In the genomic region with DNA sequence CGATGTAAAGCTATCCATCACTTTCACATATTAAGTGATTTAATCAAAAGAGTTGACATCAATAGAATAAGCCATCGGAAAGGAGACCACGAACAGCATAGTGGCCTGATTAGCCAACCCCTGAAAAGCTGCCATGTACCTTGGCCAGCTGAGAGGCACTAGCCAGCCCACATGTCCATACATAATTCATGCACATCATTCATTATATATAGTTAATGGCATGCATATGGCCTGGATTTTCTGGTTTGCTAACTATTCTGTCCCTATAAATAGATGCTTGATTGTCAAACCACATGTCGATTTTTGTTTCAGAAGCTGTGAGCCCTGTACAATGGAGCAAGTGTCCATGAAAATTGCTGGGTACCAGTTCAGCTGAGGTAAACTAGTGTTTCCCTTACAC, we compare ENCODE assay signal across 18 mouse cellular contexts.
"Had no signal": no experiment of that assay in that cellular context is flagged by ENCODE, and none has a peak within 500 bp of the region (broad histone marks: within the 10 kb centered on the region; RNA-seq: fewer than 3 reads in every experiment).

No protein-coding gene starts in this region.

- H3K36me3 ChIP-seq: limb, embryonic 10.5 days; limb, embryonic 13.5 days; liver, embryonic 12.5 days; liver, embryonic 15.5 days; lung, embryonic 15.5 days; midbrain, embryonic 10.5 days; neural tube, embryonic 12.5 days; neural tube, embryonic 15.5 days had no signal

- DNase-seq: kidney, postnatal 14 days; kidney, postnatal 4 days; liver; lung, adult 18-20 months; lung, postnatal 10 days; lung, postnatal 36 days; midbrain, embryonic 14.5 days; thymus, adult 18-20 months; thymus, postnatal 36 days had no signal

- H3K27me3 ChIP-seq: limb, embryonic 13.5 days; liver, embryonic 12.5 days; liver, embryonic 15.5 days; lung, embryonic 15.5 days; megakaryocyte, embryonic 14.5 days; neural tube, embryonic 12.5 days; neural tube, embryonic 15.5 days had no signal

- ATAC-seq: liver, embryonic 12.5 days had no signal

- H3K4me2 ChIP-seq: limb, embryonic 13.5 days; liver, embryonic 12.5 days; liver, embryonic 15.5 days; lung, embryonic 15.5 days; neural tube, embryonic 12.5 days; neural tube, embryonic 15.5 days had no signal

- H3K27ac ChIP-seq: limb, embryonic 10.5 days; limb, embryonic 13.5 days; liver, embryonic 12.5 days; liver, embryonic 15.5 days; lung, embryonic 15.5 days; midbrain, embryonic 10.5 days; neural tube, embryonic 12.5 days; neural tube, embryonic 15.5 days had no signal

- H3K4me3 ChIP-seq: limb, embryonic 10.5 days; limb, embryonic 13.5 days; liver, embryonic 12.5 days; liver, embryonic 15.5 days; lung, embryonic 15.5 days; megakaryocyte, embryonic 14.5 days; midbrain, embryonic 10.5 days; neural tube, embryonic 12.5 days; neural tube, embryonic 15.5 days had no signal

- H3K9ac ChIP-seq: limb, embryonic 13.5 days; liver, embryonic 12.5 days; liver, embryonic 15.5 days; lung, embryonic 15.5 days; neural tube, embryonic 12.5 days; neural tube, embryonic 15.5 days had no signal

- H3K4me1 ChIP-seq: limb, embryonic 10.5 days; limb, embryonic 13.5 days; liver, embryonic 12.5 days; liver, embryonic 15.5 days; lung, embryonic 15.5 days; megakaryocyte, embryonic 14.5 days; midbrain, embryonic 10.5 days; neural tube, embryonic 15.5 days had no signal

- H3K9me3 ChIP-seq: limb, embryonic 10.5 days; limb, embryonic 13.5 days; liver, embryonic 12.5 days; liver, embryonic 15.5 days; lung, embryonic 15.5 days; midbrain, embryonic 10.5 days; neural tube, embryonic 12.5 days; neural tube, embryonic 15.5 days had no signal
